Mouse (Mus musculus) brain, embryonic 14.5 days (tissue): ENCODE results near the gene Mapre1.

Experiments used
- CTCF ChIP-seq: fragments of 200-500 bp; IDR thresholded peaks from 2 replicates; pipeline ENCODE4 v1.5.1; 2012; ENCODE audit warnings: inconsistent platforms, mild to moderate bottlenecking, moderate library complexity, borderline replicate concordance; ENCODE audit not compliant: insufficient read depth, insufficient read length; ENCODE audit errors: extremely low read depth
- POLR2A ChIP-seq: fragments of 200-500 bp; IDR thresholded peaks from 2 replicates; pipeline ENCODE4 v1.6.1; 2012; ENCODE audit warnings: mild to moderate bottlenecking, inconsistent platforms, borderline replicate concordance; ENCODE audit not compliant: poor library complexity, insufficient read depth, insufficient read length, severe bottlenecking; ENCODE audit errors: extremely low read depth

DNA sequence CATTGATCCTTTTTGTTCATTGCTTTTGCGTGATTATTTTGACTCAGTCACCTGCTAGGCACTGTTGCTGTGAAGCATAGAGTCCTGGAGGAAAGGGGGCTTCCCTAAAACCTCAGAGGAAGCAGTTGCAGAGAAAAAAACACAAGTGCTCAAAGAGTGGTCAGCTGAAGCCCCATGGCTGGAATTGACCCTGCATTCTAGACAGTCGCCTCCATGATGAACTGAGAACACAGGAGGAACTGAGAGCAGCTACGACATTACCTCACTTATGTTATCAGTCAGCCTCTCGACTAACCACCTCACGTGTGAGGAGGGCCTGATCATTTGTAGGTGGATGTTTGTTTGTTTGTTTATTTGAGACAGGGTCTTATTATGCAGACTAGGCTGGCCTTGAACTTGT, 21.0 kb downstream of the Mapre1 start:
- TF ChIP-seq POLR2A (no peak), CTCF (no peak)
